In the genomic region with DNA sequence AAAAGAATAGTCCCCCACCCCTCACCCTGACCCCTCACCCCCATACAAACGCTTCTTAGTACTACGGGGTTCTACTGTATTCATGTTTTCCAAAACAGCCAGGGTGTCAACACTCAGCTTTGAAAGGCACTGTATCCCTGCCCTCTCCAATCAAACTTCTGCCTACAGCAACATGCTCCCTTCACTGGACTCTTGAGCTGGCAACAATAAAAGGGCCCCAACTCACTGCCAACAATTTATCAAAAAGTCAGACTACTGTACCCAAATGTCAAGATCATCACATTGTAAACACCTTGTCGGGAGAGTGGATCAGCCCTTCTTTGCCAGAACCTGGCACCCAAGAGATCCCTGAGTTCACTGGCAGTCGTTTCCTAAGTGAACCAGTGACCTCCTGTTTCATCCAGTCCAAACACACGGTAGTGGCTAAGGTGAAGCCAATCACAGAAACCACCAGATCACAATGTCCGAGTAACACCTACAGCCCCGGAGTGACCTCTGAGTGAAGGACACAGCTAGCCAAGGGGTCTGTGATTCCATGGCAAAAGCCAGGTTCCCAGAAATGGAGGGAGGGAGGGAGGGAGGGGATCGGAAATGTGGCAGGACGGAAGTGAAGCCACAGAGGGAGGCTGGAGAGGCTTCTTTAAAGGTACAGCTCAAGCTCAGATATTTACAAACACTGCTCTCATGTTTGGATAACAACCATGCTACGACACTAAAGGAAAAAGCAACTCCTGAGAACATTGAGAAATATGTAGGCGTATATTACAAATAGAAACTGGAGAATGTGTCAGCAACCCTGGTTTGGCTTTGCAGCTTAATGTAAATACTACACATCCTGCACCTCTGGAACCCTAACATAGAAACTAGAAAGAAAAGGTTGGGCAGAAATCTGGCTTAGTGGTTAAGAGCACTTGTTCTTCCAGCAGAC, we compare ENCODE assay signal across 15 mouse cellular contexts. TPM values are rescaled to one million over a fixed set of nuclear protein-coding genes. Genes with fewer than 3 reads are reported as not detected.
A peak's percentile ranks its signal among the peaks of the same experiment; 100 is the strongest.
DNase-seq lines count a peak whose midpoint lies in the region; ATAC-seq lines count a peak whose summit lies in the region.
"Had no signal": no experiment of that assay in that cellular context is flagged by ENCODE, and none has a peak within 500 bp of the region (broad histone marks: within the 10 kb centered on the region; RNA-seq: fewer than 3 reads in every experiment).

No protein-coding gene starts in this region.

- no peak overlapping the region for H3K9ac ChIP-seq in heart, embryonic 15.5 days
- H3K9ac ChIP-seq in liver, embryonic 13.5 days: no peak overlapping the region
- H3K9ac ChIP-seq in liver, embryonic 11.5 days (ENCODE audit: low read depth, low read length): no peak overlapping the region
- H3K9ac ChIP-seq in liver, embryonic 15.5 days: no peak overlapping the region
- H3K9ac ChIP-seq: forebrain, embryonic 15.5 days; heart, embryonic 13.5 days; hindbrain, embryonic 15.5 days; limb, embryonic 12.5 days had no signal

- no peak overlapping the region for H3K4me2 ChIP-seq in heart, embryonic 15.5 days
- no peak overlapping the region for H3K4me2 ChIP-seq in liver, embryonic 13.5 days
- no peak overlapping the region for H3K4me2 ChIP-seq in liver, embryonic 11.5 days
- H3K4me2 ChIP-seq in liver, embryonic 15.5 days: no peak overlapping the region
- H3K4me2 ChIP-seq: forebrain, embryonic 15.5 days; heart, embryonic 13.5 days; hindbrain, embryonic 15.5 days; limb, embryonic 12.5 days had no signal

- no peaks in the 10 kb centered on the region for H3K9me3 ChIP-seq in heart, embryonic 15.5 days (replicated peaks)
- H3K9me3 ChIP-seq in liver, embryonic 13.5 days (replicated peaks): no peaks in the 10 kb centered on the region
- no peaks in the 10 kb centered on the region for H3K9me3 ChIP-seq in liver, embryonic 11.5 days (ENCODE audit: control insufficient read depth, low read length)
- H3K9me3 ChIP-seq in liver, embryonic 15.5 days (replicated peaks): no peaks in the 10 kb centered on the region
- H3K9me3 ChIP-seq: forebrain, embryonic 15.5 days; heart, embryonic 13.5 days; hindbrain, embryonic 15.5 days; limb, embryonic 12.5 days had no signal

- ATAC-seq in heart, embryonic 15.5 days (replicated peaks; ENCODE audit: insufficient number of reproducible peaks, insufficient read depth, low FRiP score, low read depth): no peak
- ATAC-seq in liver, embryonic 13.5 days (ENCODE audit: low read depth): no peak
- ATAC-seq in liver, embryonic 11.5 days (replicated peaks; ENCODE audit: low FRiP score): no peak
- peak; percentile 32; the same call in 1 of the 2 replicates for ATAC-seq in liver, embryonic 15.5 days (ENCODE audit: insufficient read depth)
- no peak for ATAC-seq in monocyte, adult 5-6 weeks (replicated peaks; ENCODE audit: insufficient number of reproducible peaks, low FRiP score, low TSS enrichment, poor library complexity, severe bottlenecking)
- ATAC-seq: activated CD4-positive, CD25-positive, alpha-beta regulatory T cell, adult 4 months; forebrain, embryonic 15.5 days had no signal

- H3K36me3 ChIP-seq in heart, embryonic 15.5 days: 0 out of 2 replicates have a peak, but pooled peaks cover 3% of the 10 kb centered on the region
- 0 out of 2 replicates have a peak, but pooled peaks cover 3% of the 10 kb centered on the region for H3K36me3 ChIP-seq in liver, embryonic 13.5 days
- H3K36me3 ChIP-seq in liver, embryonic 11.5 days (ENCODE audit: control insufficient read depth, insufficient read depth, low read length): no peaks in the 10 kb centered on the region
- no peaks in the 10 kb centered on the region for H3K36me3 ChIP-seq in liver, embryonic 15.5 days (replicated peaks)
- H3K36me3 ChIP-seq: forebrain, embryonic 15.5 days; hindbrain, embryonic 15.5 days had no signal

- intact Hi-C loops in heart, postnatal 14 days (cut with DNase I): no loop called here

- H3K27ac ChIP-seq in heart, embryonic 15.5 days: peak overlapping the region; percentile 28; the same call in 1 of the 2 replicates
- peak overlapping the region; percentile 58 for H3K27ac ChIP-seq in liver, embryonic 13.5 days
- no peak overlapping the region for H3K27ac ChIP-seq in liver, embryonic 11.5 days (ENCODE audit: low read depth, low read length)
- H3K27ac ChIP-seq in brown adipose tissue, adult 24 weeks (replicated peaks; ENCODE audit: low read depth, low read length): peak overlapping the region; percentile 70
- peak overlapping the region; percentile 55 for H3K27ac ChIP-seq in liver, embryonic 15.5 days (replicated peaks)
- H3K27ac ChIP-seq: forebrain, embryonic 15.5 days; heart, embryonic 13.5 days; hindbrain, embryonic 15.5 days; left cerebral cortex, adult 2 months; limb, embryonic 12.5 days had no signal

- WGBS in heart, embryonic 15.5 days: 57% methylated on average over 11 of the region's 11 CpGs
- WGBS in liver, embryonic 13.5 days (ENCODE audit: insufficient replicate concordance): 60% methylated on average over 11 of the region's 11 CpGs
- 64% methylated on average over 11 of the region's 11 CpGs for WGBS in liver, embryonic 11.5 days
- WGBS in liver, embryonic 15.5 days (ENCODE audit: insufficient replicate concordance): 57% methylated on average over 11 of the region's 11 CpGs

- peaks cover 39% of the 10 kb centered on the region for H3K4me1 ChIP-seq in heart, embryonic 15.5 days (replicated peaks)
- H3K4me1 ChIP-seq in liver, embryonic 13.5 days (replicated peaks): peaks cover 47% of the 10 kb centered on the region
- peaks cover 8% of the 10 kb centered on the region for H3K4me1 ChIP-seq in liver, embryonic 11.5 days (replicated peaks; ENCODE audit: control insufficient read depth, insufficient read depth, low read length)
- peaks cover 34% of the 10 kb centered on the region for H3K4me1 ChIP-seq in brown adipose tissue, adult 24 weeks (ENCODE audit: control insufficient read depth, insufficient read depth, insufficient read length, low read length)
- peaks cover 31% of the 10 kb centered on the region for H3K4me1 ChIP-seq in liver, embryonic 15.5 days (replicated peaks)
- H3K4me1 ChIP-seq: hindbrain, embryonic 15.5 days had no signal

- DNase-seq in heart, postnatal 14 days: no peak
- DNase-seq in liver, embryonic 13.5 days: no peak
- DNase-seq in liver, embryonic 11.5 days (ENCODE audit: low spot score): no peak
- DNase-seq: cerebellum, postnatal 10 days; right cerebral cortex, postnatal 14 days had no signal

- H3K4me3 ChIP-seq in heart, embryonic 15.5 days: no peak overlapping the region
- no peak overlapping the region for H3K4me3 ChIP-seq in liver, embryonic 13.5 days (replicated peaks)
- no peak overlapping the region for H3K4me3 ChIP-seq in liver, embryonic 11.5 days (ENCODE audit: low read depth, low read length)
- peak overlapping the region; percentile 41 for H3K4me3 ChIP-seq in brown adipose tissue, adult 24 weeks (ENCODE audit: insufficient read depth, low read depth, low read length)
- H3K4me3 ChIP-seq in liver, embryonic 15.5 days (replicated peaks): no peak overlapping the region
- H3K4me3 ChIP-seq: forebrain, embryonic 15.5 days; heart, embryonic 13.5 days; hindbrain, embryonic 15.5 days; left cerebral cortex, adult 2 months; limb, embryonic 12.5 days had no signal

- no peaks in the 10 kb centered on the region for H3K27me3 ChIP-seq in heart, embryonic 15.5 days
- no peaks in the 10 kb centered on the region for H3K27me3 ChIP-seq in liver, embryonic 13.5 days
- H3K27me3 ChIP-seq in liver, embryonic 11.5 days (replicated peaks; ENCODE audit: control insufficient read depth, insufficient read depth, low read length): no peaks in the 10 kb centered on the region
- H3K27me3 ChIP-seq in liver, embryonic 15.5 days: no peaks in the 10 kb centered on the region
- H3K27me3 ChIP-seq: forebrain, embryonic 15.5 days; heart, embryonic 13.5 days; hindbrain, embryonic 15.5 days; limb, embryonic 12.5 days had no signal

RNA-seq across cellular contexts. Expression of gene Rpl27a, which starts 48.2 kb away (rescaled TPM):
- 70.7 and 72.1 TPM in 2 replicates for polyA plus RNA-seq in heart, embryonic 15.5 days (2015; fragmentation: Nextera tagmentation; extraction: Ambion mirVana)
- 100 to 1,000 TPM; 100 to 103 TPM for total RNA-seq in heart, postnatal 14 days (2021)
- 112 and 118 TPM in 2 replicates for polyA plus RNA-seq in liver, embryonic 13.5 days (2015; fragmentation: Nextera tagmentation; extraction: Ambion mirVana)
- polyA plus RNA-seq in liver, embryonic 11.5 days (2014; fragmentation: Nextera tagmentation; extraction: Ambion mirVana): 184 and 208 TPM in 2 replicates
- polyA plus RNA-seq in brown adipose tissue, adult 24 weeks (2012; ENCODE audit: insufficient read depth, insufficient read length, missing spikeins): 113 and 190 TPM in 2 replicates
- polyA plus RNA-seq in liver, embryonic 15.5 days (2015; fragmentation: Nextera tagmentation; extraction: Ambion mirVana): 58.5 and 71.9 TPM in 2 replicates
- 372 to 417 TPM (median 387 TPM) in 3 replicates for total RNA-seq in monocyte, adult 5-6 weeks (2017)

RNA-seq across cellular contexts. Expression of gene Trim66, which starts 59.2 kb away (rescaled TPM):
- 0.01 TPM in 1 of 2 replicates, not detected in the other for polyA plus RNA-seq in heart, embryonic 15.5 days (2015; fragmentation: Nextera tagmentation; extraction: Ambion mirVana)
- total RNA-seq in heart, postnatal 14 days (2021): under 1 TPM; 0.02 to 0.12 TPM
- polyA plus RNA-seq in liver, embryonic 13.5 days (2015; fragmentation: Nextera tagmentation; extraction: Ambion mirVana): 0.01 TPM in 2 replicates
- polyA plus RNA-seq in liver, embryonic 11.5 days (2014; fragmentation: Nextera tagmentation; extraction: Ambion mirVana): 0.01 and 0.11 TPM in 2 replicates
- 0.38 TPM in 1 of 2 replicates, not detected in the other for polyA plus RNA-seq in brown adipose tissue, adult 24 weeks (2012; ENCODE audit: insufficient read depth, insufficient read length, missing spikeins)
- not detected in 2 replicates for polyA plus RNA-seq in liver, embryonic 15.5 days (2015; fragmentation: Nextera tagmentation; extraction: Ambion mirVana)
- total RNA-seq in monocyte, adult 5-6 weeks (2017): under 0.01 to 0.19 TPM in 2 of 3 replicates, not detected in the other
- polyA plus RNA-seq: activated CD4-positive, CD25-positive, alpha-beta regulatory T cell, adult 4 months; heart, embryonic 13.5 days had no signal
